Mouse (Mus musculus) cerebellum, adult 2 months (tissue): ENCODE measurements at regions not wholly inside any gene's neighbourhood (a gene's known extent, or its start where the extent isn't known, plus 50 kb on each side); places are given as distances from the start of the nearest gene placed in this dataset.

Experiments
- CTCF ChIP-seq: fragments of 200-500 bp; IDR thresholded peaks from 2 replicates; pipeline ENCODE4 v1.5.1; 2011; ENCODE audit warnings: low read depth, mild to moderate bottlenecking, control low read depth, low read length, moderate library complexity, borderline replicate concordance; ENCODE audit not compliant: insufficient read depth
- POLR2A ChIP-seq: fragments of 200-500 bp; IDR thresholded peaks from 2 replicates; pipeline ENCODE4 v1.6.1; 2011; ENCODE audit warnings: low read length, control low read depth, borderline replicate concordance; ENCODE audit not compliant: insufficient read depth

DNA sequence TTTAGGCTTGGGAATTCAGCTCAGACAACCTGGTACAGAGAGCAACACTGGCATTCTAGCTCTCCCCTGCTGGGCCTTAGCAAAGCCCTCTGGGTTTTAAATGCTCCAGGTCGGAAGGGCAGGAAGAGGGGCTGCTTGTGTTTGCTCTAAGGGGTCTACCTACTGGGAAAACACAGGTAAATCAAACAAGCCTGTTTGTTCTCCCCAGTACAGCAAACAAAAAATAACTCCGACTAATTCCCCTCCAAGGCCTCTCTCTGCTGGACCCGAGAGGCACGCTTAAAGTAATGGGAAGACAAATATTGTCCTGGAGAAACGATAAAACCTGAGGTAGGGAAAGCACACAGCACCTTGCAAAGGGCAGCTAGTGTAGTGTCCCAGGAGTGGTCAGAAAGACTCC lies 118.4 kb downstream of the Rplp1 start:
- no peak for TF ChIP-seq CTCF
- TF ChIP-seq POLR2A, result no peak
